Mouse (Mus musculus): ENCODE data around the gene Zfp574. TPM values are rescaled to one million over a fixed set of nuclear protein-coding genes. Genes with fewer than 3 reads are reported as not detected.

The Zfp574 gene
- polyA plus RNA-seq, 1 experiment, result 20.6 TPM

- no peak for DNase-seq
- no peak for TF ChIP-seq POLR2A (IDR thresholded peaks at IDR 0.05; ENCODE audit: low read depth, low read length)
- no peak for TF ChIP-seq CTCF (conservative IDR thresholded peaks at IDR 0.05; ENCODE audit: insufficient read depth, insufficient read length, low read depth, low read length)
- Histone ChIP-seq H3K36me3 (ENCODE audit: control insufficient read depth, insufficient read depth, low read length) (no peaks in the 10 kb centered on the region), H3K27ac (ENCODE audit: insufficient read depth, low read depth, low read length) (no peak overlapping the region), H3K4me1 (ENCODE audit: control insufficient read depth, insufficient read depth, low read length) (no peaks in the 10 kb centered on the region), H3K27me3 (replicated peaks; ENCODE audit: control insufficient read depth, insufficient read depth, low read length) (no peaks in the 10 kb centered on the region), H3K4me3 (ENCODE audit: insufficient read depth, low read depth, low read length) (no peak overlapping the region)
- WGBS, result 74% methylated on average over 17 of the region's 17 CpGs
Measured at GRCm38 (mm10) chr7:25112178-25112955, 40.0 kb downstream of the Zfp574 start.

GRCm38 (mm10) chr7:25112956-25113603 lies 40.7 kb downstream of the Zfp574 start:
- WGBS, result 81% methylated on average over 16 of the region's 16 CpGs
- DNase-seq, result no peak

GRCm38 (mm10) chr7:25120061-25120834 lies 47.9 kb downstream of the Zfp574 start:
- H3K4me1 ChIP-seq (ENCODE audit: control insufficient read depth, insufficient read depth, low read length), result no peaks in the 10 kb centered on the region
- no peak overlapping the region for H3K4me3 ChIP-seq (ENCODE audit: insufficient read depth, low read depth, low read length)
- WGBS, result 60% methylated on average over 15 of the region's 25 CpGs
- H3K36me3 ChIP-seq (ENCODE audit: control insufficient read depth, insufficient read depth, low read length), result no peaks in the 10 kb centered on the region
- H3K27me3 ChIP-seq (replicated peaks; ENCODE audit: control insufficient read depth, insufficient read depth, low read length), result no peaks in the 10 kb centered on the region
- TF ChIP-seq CTCF (conservative IDR thresholded peaks at IDR 0.05; ENCODE audit: insufficient read depth, insufficient read length, low read depth, low read length) (no peak), POLR2A (IDR thresholded peaks at IDR 0.05; ENCODE audit: low read depth, low read length) (no peak)
- peak; percentile 35 for DNase-seq
- H3K27ac ChIP-seq (ENCODE audit: insufficient read depth, low read depth, low read length), result no peak overlapping the region

More at GRCm38 (mm10) chr7:25112956-25113603, 40.7 kb downstream of the Zfp574 start:
- no peak overlapping the region for H3K27ac ChIP-seq (ENCODE audit: insufficient read depth, low read depth, low read length)
- TF ChIP-seq CTCF (conservative IDR thresholded peaks at IDR 0.05; ENCODE audit: insufficient read depth, insufficient read length, low read depth, low read length), result no peak
- no peak for TF ChIP-seq POLR2A (IDR thresholded peaks at IDR 0.05; ENCODE audit: low read depth, low read length)
- no peak overlapping the region for H3K4me3 ChIP-seq (ENCODE audit: insufficient read depth, low read depth, low read length)
- H3K27me3 ChIP-seq (replicated peaks; ENCODE audit: control insufficient read depth, insufficient read depth, low read length), result no peaks in the 10 kb centered on the region
- H3K36me3 ChIP-seq (ENCODE audit: control insufficient read depth, insufficient read depth, low read length), result no peaks in the 10 kb centered on the region
- no peaks in the 10 kb centered on the region for H3K4me1 ChIP-seq (ENCODE audit: control insufficient read depth, insufficient read depth, low read length)

GRCm38 (mm10) chr7:25121240-25121786 lies 48.9 kb downstream of the Zfp574 start:
- Histone ChIP-seq H3K36me3 (ENCODE audit: control insufficient read depth, insufficient read depth, low read length) (no peaks in the 10 kb centered on the region), H3K27me3 (replicated peaks; ENCODE audit: control insufficient read depth, insufficient read depth, low read length) (no peaks in the 10 kb centered on the region), H3K27ac (ENCODE audit: insufficient read depth, low read depth, low read length) (no peak overlapping the region), H3K4me3 (ENCODE audit: insufficient read depth, low read depth, low read length) (no peak overlapping the region), H3K4me1 (ENCODE audit: control insufficient read depth, insufficient read depth, low read length) (no peaks in the 10 kb centered on the region)
- TF ChIP-seq POLR2A (IDR thresholded peaks at IDR 0.05; ENCODE audit: low read depth, low read length) (no peak), CTCF (conservative IDR thresholded peaks at IDR 0.05; ENCODE audit: insufficient read depth, insufficient read length, low read depth, low read length) (no peak)
- DNase-seq, result no peak
- WGBS, result 70% methylated on average over 13 of the region's 13 CpGs

- Histone ChIP-seq H3K27ac (ENCODE audit: insufficient read depth, low read depth, low read length) (no peak overlapping the region), H3K4me1 (ENCODE audit: control insufficient read depth, insufficient read depth, low read length) (no peaks in the 10 kb centered on the region), H3K4me3 (ENCODE audit: insufficient read depth, low read depth, low read length) (no peak overlapping the region), H3K36me3 (ENCODE audit: control insufficient read depth, insufficient read depth, low read length) (no peaks in the 10 kb centered on the region), H3K27me3 (replicated peaks; ENCODE audit: control insufficient read depth, insufficient read depth, low read length) (no peaks in the 10 kb centered on the region)
- no peak for DNase-seq
- WGBS, result 66% methylated on average over 10 of the region's 10 CpGs
- TF ChIP-seq POLR2A (IDR thresholded peaks at IDR 0.05; ENCODE audit: low read depth, low read length) (no peak), CTCF (conservative IDR thresholded peaks at IDR 0.05; ENCODE audit: insufficient read depth, insufficient read length, low read depth, low read length) (no peak)
Measured at GRCm38 (mm10) chr7:25125716-25126281, 53.4 kb downstream of the Zfp574 start.

GRCm38 (mm10) chr7:25127971-25128370 lies 55.6 kb downstream of the Zfp574 start:
- WGBS, result 65% methylated on average over 9 of the region's 9 CpGs

More at GRCm38 (mm10) chr7:25127971-25128370, 55.6 kb downstream of the Zfp574 start:
- TF ChIP-seq CTCF (conservative IDR thresholded peaks at IDR 0.05; ENCODE audit: insufficient read depth, insufficient read length, low read depth, low read length) (no peak), POLR2A (IDR thresholded peaks at IDR 0.05; ENCODE audit: low read depth, low read length) (no peak)
- Histone ChIP-seq H3K4me1 (ENCODE audit: control insufficient read depth, insufficient read depth, low read length) (no peaks in the 10 kb centered on the region), H3K4me3 (ENCODE audit: insufficient read depth, low read depth, low read length) (no peak overlapping the region), H3K27ac (ENCODE audit: insufficient read depth, low read depth, low read length) (no peak overlapping the region), H3K27me3 (replicated peaks; ENCODE audit: control insufficient read depth, insufficient read depth, low read length) (no peaks in the 10 kb centered on the region), H3K36me3 (ENCODE audit: control insufficient read depth, insufficient read depth, low read length) (no peaks in the 10 kb centered on the region)
- DNase-seq, result no peak
